Mouse (Mus musculus): ENCODE measurements around the gene Gm39566.

Gm39566 gene

DNA sequence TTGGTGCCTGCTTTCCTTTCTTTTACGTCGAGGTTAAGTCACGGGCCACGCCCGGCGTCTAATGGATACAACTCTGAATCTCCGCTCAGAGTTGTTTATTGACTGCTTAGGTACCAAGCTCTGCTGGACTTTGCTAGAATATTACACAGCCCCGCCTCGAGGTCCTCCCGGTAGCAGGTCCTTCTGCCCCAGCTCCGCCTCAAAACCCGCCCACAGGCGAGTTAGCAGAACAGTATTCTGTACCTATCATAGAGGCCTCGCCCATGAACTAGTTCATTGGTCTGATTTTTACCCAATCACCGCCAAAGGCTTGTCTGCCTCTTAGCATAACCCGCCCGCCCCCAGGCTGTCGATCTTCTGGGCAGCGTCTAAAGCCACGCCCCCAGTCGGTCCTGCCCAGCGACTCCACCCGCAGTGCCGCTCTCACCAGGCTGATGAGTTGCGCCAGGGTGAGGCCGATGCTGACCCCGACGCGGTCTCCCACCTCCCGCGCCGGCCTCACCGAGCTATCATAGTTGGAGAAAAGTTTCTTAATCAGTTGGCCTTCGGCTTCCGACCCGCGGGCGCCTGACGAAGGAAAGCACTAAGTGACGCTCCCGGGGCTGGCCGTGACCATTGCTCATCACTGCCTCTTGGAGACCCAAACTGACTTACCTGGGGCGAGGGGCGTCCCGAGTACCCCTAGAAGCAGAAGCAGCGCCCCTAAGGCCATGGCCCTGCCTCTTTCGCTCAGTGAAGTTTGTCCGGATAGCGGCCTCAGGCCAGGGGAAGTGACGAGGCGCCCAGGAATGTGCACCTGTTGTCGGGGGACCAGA, 19.7 kb downstream of the Gm39566 start, which contains the start of gene Chrnb1:
Chrnb1 (minus strand) TSS at position 776 of the 815 bp plus-strand sequence.
- peak; percentile 82 for DNase-seq

- DNase-seq = no peak
Measured at GRCm38 (mm10) chr11:69793429-69793828, 21.7 kb downstream of the Gm39566 start.

- no peak for DNase-seq
Measured at GRCm38 (mm10) chr11:69791420-69791819, 23.7 kb downstream of the Gm39566 start.

DNA sequence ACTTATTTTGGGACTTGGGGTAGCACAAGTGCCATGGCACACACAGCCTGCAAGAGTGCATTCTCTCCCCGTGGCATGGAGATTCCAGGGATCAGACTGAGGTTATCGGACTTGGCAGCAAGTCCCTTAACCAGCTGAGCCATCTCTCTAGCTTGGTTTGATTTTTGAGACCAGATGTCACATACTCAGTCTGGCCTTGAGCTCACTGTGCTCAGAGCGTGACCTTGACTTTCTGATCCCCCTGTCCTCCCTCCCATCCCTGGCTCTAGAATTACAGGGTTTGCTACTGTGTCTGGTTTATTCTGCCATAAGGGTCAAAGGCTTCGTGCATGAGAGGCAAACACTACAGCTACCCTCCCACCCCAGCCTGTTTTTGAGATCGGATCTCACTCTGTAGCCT, 25.7 kb downstream of the Gm39566 start:
- no peak for DNase-seq

GRCm38 (mm10) chr11:69787306-69787705, 27.8 kb downstream of the Gm39566 start:
- DNase-seq = no peak

DNA sequence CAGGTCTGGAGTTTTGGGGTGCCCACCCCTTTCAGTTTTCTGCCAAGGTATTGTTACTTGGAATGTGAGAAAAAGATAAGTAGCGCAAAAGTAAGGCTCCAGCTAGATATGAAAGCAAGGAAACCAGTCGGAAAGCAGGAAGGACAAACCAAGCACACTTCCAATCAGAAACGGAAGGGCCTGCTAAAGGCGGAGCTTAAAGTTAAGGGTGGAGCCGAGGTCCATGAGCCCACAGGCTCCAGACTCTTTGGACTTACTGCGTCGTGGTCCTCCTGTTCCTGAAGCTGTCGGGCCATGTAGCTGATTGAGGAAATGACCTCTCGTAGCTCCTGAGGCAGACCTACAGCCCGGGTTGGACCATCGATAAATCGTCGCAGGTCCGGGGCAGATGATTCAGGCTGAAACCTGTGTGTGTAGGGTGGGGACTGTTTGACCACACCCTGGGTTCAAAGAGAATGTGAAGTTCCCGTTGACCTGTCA, 30.3 kb downstream of the Gm39566 start:
- DNase-seq = no peak

GRCm38 (mm10) chr11:69781828-69782227, 33.3 kb downstream of the Gm39566 start:
- DNase-seq = no peak

DNA sequence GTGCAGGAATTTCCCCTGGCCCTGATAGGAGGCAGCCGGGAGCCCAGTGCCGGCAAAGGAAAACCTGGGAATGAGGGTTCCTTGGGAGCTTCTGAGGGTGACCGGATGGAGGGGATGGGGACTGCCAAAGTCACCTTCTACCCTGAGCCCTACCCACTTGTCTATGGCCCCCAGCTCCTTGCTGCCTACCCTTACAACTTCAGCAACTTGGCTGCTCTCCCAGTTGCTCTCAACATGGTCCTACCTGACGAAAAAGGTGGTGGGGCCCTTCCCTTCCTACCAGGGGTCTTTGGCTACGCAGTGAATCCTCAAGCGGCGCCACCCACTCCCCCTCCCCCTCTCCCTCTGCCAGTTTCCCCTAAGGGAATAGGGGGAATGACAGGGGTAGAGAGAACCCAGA, 36.1 kb downstream of the Gm39566 start:
- no peak for DNase-seq

- DNase-seq = peak; percentile 59
Measured at GRCm38 (mm10) chr11:69778258-69778982, 36.7 kb downstream of the Gm39566 start.

- DNase-seq = no peak
Measured at GRCm38 (mm10) chr11:69777504-69778257, 37.4 kb downstream of the Gm39566 start.

DNA sequence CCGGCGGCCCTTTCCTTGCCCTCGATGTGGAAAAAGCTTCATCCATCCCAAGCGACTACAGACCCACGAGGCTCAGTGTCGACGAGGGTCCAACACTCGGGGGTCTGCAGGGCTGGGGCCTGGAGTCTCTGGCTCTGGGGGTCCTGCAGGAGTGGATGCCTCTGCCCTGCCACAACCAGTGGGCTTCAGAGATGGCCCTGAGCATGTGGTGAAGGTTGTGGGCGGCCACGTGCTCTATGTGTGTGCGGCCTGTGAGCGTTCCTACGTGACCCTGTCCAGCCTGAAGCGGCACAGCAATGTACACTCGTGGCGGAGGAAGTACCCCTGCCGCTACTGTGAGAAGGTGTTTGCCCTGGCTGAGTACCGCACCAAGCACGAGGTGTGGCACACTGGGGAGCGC, 38.6 kb downstream of the Gm39566 start:
- no peak for DNase-seq

DNA sequence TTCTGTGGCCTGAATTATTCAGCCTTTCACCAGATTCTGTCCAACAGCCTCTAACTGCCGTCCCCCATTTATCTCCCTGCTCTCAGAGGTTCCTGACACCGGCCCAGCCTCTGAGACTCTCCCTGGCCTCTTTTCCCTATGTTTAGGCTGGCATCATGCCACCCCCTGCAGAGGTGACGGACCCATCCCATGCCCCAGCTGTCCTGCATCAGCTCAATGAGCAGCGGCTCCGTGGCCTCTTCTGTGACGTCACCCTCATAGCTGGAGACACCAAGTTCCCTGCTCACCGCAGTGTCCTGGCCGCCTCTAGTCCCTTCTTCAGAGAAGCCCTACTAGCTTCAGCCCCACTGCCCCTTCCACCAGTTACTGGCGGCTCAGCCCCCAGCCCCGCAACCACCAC, 39.4 kb downstream of the Gm39566 start:
- no peak for DNase-seq

DNA sequence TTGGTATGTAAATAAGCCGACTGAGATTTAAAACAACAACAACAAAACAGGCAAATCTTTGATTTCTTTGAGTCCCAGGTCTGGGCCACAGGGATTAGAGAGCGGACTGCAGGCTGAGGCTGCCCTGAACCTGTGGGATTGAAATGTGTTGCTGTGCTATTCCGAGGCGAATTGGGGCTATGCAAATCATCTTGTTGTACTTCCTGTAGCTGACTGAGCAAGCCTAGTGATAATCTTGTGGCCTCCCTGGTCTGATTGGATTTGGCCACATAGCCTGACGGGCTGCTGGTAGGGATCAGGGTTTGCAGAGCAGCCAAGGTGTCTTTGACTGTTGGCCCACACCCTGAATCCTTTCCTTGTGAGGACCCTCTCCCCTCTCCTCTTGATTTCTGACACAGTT, 40.1 kb downstream of the Gm39566 start:
- no peak for DNase-seq

- no peak for DNase-seq
Measured at GRCm38 (mm10) chr11:69767625-69767909, 47.5 kb downstream of the Gm39566 start.

GRCm38 (mm10) chr11:69766872-69767624, 48.0 kb downstream of the Gm39566 start:
- DNase-seq = no peak

DNA sequence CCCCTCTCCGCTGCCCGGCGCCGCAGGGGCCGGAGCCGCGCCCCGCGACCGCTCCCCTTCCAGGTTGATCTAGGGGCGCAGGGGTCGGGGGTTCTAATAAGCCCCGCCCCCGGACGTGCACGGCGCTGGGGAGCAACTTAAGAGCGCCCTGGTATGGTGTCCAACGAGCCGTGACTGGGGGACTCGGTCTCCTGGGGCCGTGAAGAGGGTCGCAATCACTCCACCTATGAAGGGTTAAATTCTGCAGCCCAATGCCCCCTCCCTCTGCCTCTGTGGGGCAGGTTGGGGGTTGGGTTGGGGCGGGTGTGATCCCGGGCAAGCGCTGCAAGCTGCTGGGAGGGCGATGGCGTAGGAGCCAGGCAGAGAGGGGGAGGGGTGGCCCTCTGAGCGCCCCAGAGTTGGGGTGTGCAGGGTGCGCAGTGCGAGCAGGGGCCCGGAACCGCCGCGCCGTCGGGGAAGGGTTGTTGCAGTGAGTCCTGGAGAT, 48.9 kb downstream of the Gm39566 start:
- DNase-seq = peak; percentile 80

GRCm38 (mm10) chr11:69765221-69766125, 49.6 kb downstream of the Gm39566 start, which contains the start of gene Zbtb4:
Gene Zbtb4 (plus strand): TSS chr11:69765912.
- DNase-seq = peak; percentile 39

DNA sequence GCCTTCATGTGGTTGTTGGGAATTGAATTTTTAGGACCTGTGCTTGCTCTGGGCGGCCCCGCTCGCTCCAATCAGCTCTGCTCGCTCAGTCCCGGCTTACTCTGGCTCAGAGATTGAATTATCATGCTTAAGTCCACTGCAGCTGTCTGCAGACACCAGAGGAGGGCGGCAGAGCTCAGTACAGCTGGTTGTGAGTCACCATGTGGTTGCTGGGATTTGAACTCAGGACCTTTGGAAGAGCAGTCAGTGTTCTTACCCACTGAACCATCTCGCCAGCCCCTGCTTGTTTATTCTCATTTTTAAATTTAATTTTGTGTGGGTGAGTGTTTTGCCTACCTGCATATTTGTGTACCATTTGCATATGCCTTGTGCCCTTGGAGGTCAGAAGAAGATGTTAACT, 51.5 kb downstream of the Gm39566 start:
- no peak for DNase-seq

DNA sequence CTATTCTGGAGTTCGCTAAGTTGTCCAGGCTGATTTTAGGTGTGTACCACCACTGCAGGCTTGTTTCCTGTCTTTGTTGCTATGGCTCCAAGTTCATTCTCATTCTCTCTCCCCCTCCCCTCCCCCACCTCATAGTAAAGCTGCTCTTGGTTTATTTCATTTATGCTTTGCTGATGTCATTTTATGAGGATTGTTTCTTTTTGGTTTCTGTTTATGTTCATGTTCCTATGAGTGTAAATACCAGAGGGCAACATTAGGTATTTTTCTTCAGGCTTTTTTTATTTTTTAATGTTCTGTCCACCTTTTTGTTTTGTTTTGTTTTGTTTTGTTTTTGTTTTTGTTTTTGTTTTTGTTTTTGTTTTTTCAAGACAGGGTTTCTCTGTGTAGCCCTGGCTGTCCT, 53.2 kb downstream of the Gm39566 start, which contains the start of gene Slc35g3:
Slc35g3 (minus strand) TSS at position 101 of the 400 bp plus-strand sequence.
- no peak for DNase-seq

Measured in right cerebral cortex, postnatal 14 days (tissue).